Mouse (Mus musculus) heart, adult 2 months (tissue): ENCODE results near the gene Usmg5.

ENCODE experiments used
- CTCF ChIP-seq: fragments of 200-600 bp; IDR thresholded peaks from 2 replicates; pipeline ENCODE4 v1.8.1; 2022; ENCODE audit warnings: antibody characterized with exemption, mild to moderate bottlenecking, moderate library complexity
- EP300 ChIP-seq: fragments of 200-500 bp; IDR thresholded peaks from 2 replicates; pipeline ENCODE4 v1.6.1; 2011; ENCODE audit warnings: low read depth, low read length, control low read depth; ENCODE audit not compliant: insufficient read depth

DNA sequence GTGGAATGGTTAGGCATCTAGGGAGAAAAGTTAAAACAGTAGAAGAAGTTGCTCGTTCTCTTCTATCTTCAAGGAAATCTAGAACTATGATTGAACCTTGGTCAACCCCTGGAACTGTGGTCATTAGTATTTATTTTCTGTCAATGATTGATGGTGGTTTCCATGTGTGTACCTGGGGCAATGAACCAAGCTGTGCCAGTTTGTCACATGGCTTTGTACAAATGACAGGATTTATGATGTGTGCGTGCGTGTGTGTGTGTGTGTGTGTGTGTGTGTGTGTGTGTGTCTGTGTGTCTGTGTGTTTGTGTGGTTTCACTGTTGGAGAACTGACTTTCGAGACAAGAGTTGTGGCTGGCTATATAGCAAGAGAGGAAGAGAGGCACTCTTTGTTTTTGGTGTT, 37.0 kb downstream of the Usmg5 start:
- no peak for TF ChIP-seq CTCF
- no peak for TF ChIP-seq EP300
